Mouse (Mus musculus) right cerebral cortex, adult 18-20 months (tissue): ENCODE results near the gene Cyp4f39.
"Not testable (repeated sequence)": the region's sequence is repeated elsewhere in the genome, so short reads cannot be mapped to it uniquely, and the experiment has no call there.

ENCODE experiments used
- DNase-seq: peaks from one replicate; pipeline ENCODE4 v3.0.0; 2022; ENCODE audit warnings: mixed read lengths

Gene Cyp4f39

DNA sequence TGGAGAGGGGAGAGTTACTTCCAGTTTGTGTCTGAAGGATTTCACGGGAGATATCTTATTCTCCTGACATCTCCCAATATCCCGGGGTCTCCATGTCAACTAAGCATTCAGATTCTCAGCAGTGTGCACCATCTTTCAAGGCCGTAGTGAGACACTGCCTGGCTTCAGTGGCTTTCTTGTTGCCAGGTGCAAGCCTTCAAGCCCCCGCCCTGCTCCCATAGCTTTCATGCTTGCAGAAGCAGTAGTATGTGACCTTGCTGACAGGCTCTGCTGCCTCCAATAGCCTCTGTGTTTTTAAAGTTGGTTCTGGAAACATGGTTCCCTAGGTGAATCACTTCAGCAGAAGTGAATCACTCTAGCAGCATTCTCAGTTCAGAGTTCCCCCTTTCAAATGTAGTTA is 79.8 kb downstream of the Cyp4f39 start:
- not testable (repeated sequence) for DNase-seq

DNA sequence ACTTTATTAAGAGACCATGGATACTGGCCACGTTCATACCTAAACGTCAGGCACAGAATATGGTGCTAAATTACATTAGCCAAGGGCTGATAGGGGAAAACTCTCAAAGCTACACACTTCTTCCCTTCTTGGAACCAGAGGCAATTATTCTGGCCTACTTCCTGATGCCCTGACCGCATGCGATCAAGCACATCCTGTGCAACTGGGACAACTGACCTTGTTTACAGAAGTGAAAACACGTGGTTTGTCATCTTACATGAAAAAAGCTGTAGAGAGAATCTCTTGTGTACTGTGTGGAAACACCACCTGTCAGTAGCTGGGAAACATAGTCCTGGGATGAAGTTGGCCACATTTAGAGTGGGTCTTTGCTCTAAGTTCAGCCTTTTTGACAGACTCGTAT is 81.5 kb downstream of the Cyp4f39 start:
- no peak for DNase-seq

DNA sequence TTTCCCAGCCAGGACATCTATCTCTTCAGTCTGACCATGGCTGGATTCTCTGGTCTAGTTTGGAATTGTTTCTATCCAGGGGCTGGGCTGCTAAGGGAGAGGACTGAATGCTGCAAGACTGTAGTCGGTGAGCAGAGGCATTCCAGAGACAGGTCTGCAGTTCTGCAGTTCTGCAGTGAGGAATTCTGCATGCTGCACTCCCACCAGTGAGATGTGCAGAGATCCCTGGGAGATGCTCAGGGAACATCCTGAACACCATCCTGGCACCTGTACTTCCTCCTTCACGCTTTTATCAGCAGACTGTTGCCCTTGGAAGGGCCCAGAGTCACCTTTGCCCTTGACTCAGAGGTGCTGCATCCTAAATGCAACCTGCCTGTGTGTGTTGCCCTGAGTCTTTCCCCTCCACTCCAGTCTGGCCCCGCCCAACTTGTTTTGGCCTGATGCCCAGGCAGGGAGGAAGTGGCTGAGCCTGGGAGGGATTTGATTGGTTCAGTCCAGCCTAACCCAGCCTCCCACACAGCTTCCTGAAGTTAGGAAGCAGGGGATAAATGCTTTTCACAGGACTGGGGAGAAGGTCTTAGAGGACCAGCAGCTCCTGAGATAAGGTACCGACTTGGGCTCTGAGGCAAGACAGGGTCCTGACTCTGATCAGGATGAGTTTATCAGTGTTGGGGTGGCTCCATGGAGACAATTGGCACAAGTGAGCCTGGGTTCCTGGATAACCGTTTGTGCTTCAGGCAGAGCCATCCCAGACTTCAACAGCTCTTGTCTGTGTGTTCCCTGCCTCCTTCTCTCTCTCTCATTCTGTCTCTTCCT is 83.7 kb downstream of the Cyp4f39 start, which contains the start of gene Cyp4f16:
TSS of gene Cyp4f16 (plus strand) at position 508 of the 816 bp plus-strand sequence.
- peak; percentile 77 for DNase-seq

DNA sequence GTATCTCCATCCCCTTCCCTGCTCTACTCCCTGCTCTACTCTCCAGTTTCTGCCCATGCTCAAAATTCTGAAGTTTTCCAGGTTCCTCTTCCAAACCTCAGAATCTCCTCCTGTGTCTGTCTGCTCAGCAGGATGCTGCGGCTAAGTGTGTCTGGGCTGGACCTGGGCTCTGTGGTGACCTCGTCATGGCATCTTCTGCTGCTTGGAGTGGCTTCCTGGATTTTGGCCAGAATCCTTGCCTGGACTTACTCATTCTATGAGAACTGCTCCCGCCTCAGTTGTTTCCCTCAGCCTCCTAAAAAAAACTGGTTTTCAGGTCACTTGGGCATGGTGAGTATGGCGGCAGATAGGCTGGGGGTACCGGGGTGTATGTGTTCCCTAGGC is 84.3 kb downstream of the Cyp4f39 start:
- DNase-seq = no peak
